Mouse (Mus musculus) 3134 (cell line): ENCODE measurements around the gene Ptf1a.

Source experiments
- DNase-seq: peaks from one replicate; pipeline ENCODE4 v3.0.0-alpha.2; 2011; ENCODE audit warnings: low spot score; ENCODE audit not compliant: insufficient read length; ENCODE audit errors: extremely low read depth

Gene Ptf1a

DNA sequence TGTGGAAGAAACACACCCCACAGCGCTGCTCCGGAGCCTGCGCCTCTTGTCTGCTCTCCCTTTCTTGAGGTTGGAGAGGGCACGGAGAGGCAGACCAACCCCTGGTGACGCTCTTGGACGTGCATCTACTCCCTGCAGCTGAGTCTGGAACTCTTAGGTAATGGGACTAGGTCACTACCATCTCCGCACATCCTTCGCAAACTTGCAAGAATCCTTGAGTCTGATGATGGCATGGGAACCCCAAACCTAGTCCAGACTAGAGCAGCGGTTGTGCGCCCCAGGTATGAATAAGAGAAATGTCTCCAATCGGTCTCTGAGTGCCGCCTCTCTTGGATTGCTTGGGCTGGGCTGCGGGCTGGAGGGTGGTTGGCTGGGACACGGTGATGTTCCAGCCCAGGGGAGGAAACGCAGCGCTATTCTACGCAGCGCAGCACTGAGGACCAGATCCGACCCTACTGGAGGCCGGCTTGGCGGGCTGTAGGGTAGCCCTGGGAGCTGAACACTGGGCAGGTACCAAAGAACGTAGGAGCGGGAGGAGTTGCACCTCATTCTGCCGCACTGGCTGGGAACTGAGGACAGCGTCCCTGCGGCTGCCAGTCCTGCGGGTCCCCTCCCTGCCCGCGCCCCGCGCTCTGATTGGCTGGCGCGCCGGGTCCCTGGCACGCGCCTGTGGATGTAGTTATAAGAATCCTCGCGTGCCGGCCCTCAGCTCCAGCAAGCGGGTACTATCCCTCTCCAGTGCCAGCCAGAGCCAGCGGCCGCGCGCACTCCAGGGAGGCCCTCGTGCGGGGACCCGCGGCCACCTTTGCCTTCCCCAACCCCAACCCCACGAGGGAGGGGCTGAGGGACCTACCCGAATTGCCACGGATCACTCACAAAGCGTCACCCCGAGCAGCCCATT is at the start of gene Ptf1a:
Ptf1a (plus strand) TSS at position 733 of the 901 bp plus-strand sequence.
- DNase-seq, result no peak

DNA sequence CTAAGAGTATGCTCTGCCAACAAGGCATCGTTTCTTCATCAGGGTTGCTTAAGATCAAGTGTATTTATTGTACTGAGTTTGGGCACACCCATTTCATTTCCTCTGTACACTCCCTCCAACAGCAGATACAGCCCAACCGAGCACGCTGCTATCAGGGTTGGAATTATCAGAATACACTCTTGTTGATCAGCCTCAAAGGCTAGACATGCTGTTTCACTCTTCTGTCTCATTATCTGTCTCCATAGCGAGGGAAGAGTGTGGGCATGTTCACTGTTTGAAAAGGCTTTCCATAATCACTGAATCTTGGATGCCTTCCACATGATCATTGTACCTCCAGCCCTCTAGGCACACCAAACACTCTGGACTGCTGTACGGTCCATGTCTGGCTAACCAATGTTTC is 40.1 kb upstream of the Ptf1a start:
- DNase-seq, result no peak

DNA sequence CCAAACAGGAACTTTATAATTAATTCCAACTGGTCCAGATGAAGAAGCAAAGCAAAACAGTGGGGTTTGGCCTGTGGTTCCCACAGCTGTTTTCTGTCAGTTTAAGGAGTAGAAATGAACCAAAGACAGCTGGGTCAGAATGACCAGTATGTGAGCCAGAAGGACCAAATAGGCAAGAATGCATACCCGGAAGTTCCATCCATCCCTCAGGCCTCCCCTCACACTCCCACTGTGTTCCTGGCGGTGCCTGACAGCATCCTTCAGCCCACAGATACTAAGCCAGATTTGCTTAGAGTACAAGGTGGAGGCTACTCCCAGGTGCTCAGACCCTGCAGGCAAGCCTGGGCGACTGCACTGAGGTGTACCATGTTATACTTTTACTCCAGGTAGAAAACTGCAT is 38.9 kb upstream of the Ptf1a start:
- DNase-seq, result no peak

DNA sequence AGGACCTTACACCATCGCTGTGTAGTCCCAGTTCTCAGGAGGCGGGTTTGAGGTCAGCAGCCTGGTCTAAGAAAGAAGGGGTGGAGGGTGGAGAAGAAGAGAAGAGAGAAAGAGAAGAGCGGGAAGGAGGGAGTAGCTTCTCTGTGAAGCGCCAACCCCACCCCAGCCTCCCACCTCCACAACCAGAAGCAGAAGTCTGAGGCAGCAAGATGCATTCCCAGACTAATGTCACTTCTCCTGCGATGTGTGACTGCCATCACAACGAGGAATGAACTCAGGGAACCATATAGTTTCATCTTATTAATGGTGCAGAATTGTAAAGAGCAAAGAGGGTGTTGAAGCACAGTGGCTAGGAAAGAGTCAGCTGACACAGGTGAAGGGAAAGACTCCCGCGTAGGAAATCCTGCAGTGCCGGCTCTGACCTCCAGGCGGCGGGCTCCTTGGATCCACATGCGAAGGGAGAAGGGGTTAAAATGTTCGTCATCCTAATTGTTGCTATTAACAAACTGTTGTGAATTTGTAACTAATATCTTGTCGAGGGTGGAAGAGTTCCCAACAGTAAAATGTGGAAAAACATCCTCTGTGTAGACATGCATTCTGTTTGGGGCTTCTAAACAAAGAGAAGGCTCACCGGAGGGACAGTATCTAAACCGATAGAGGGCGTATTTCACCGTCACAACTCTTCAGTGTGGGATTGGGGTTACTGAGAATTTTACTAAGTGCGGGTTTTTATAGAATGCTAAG is 31.1 kb upstream of the Ptf1a start:
- DNase-seq, result no peak

DNA sequence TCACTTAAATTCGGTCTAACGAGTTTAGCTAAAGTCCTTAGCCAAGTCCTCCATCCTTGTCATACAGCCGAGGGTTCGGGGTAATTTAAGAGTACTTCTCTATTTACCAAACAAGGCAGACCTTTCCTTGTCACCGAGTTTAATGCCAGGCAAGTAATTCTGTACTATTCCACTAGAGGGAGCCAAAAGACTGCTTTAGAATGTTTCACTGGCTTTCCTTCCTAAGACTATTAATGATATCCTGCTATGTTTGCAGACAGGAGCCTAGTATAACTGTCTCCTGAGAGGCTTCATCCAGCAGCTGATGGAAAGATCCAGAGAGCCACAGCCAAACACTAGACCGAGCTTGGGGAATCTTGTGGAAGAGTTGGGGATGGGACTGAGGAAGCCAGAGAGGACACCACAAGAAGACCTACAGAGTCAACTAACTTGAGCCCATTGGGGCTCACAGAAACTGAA is 30.4 kb upstream of the Ptf1a start:
- peak; percentile 15 for DNase-seq

DNA sequence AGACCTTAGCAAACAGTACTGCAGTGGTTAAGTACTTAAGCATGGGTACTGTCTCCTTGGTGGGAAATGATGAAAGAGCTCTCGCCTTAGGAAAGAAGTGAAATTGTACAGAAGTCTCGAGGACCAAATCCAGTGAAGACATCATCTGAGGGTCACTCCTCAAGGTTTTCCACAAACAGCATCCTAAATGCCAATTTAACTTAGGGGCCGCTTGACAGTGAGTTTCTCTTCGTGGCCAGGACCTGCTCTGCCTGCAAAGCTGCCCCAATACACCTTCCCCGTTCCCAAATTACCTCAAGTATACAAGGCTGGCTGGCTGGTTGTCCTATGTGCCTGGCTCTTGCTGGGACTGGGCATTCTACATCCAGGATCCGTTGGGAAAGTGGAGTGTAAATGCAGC is 29.4 kb upstream of the Ptf1a start:
- DNase-seq, result no peak

DNA sequence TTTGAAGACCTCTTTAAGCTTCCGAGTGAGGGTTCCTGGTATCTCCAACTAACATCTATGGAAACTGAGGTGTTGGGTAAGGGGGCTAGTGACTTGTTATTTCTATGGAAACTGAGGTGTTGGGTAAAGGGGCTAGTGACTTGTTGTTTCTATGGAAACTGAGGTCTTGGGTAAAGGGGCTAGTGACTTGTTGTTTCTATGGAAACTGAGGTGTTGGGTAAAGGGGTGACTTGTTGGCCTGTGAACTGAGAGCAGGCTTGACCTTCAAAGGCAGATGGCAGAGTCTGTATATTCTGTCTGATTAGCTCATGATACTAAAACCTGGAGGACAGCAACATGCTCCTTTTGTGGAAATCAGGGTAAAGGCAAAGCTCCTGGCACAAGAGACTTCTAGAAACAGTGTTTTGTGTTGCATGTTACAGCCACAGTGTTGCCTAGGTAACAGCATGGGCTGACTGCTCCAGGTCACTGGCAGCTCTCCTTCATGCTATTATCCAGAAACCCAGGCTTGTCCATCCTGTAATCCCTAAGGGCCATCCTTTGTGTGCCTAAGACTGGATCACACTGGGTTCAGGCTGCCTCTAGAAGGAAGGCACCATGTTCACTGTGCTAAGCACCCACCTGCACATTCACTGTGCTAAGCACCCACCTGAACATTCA is 25.6 kb upstream of the Ptf1a start:
- DNase-seq, result no peak

DNA sequence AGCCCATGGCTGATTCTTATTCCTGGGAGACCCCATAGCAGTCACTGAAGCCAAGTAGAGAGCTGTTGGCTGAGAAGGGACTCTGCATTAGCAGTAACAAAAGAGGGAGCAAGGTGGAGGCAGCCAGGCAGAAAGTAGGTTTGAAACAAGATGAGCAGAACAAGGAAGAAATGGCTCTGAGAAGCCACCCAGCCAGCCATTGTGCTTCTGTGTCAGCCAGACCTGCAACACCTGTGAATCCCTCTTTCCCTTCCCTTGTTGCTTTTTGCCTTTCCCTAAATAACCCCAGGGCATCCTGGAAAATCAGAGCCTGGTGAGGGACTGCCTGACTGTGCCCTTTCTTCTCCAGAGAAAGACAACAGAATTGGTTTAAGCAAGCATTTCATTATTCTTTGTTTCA is 23.2 kb upstream of the Ptf1a start:
- no peak for DNase-seq

DNA sequence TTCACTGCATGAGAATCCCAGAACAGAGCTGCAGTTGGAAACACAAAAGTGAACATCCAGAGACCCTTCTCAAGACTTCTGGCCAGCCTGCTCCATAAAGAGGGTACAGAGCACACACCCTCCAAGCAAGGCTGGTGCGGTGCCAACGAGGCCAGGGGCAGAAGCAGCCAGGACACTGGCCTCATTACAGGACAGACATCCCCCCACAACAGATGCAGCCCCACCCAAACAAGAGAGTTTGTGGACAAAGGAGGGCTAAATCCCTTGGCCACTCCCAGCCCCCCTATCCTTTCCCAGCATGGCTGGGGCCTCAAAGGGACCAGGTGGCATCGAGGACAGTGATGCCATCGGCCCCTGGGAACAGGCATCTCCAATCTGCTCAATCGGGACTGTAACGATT is 22.4 kb upstream of the Ptf1a start:
- no peak for DNase-seq

DNA sequence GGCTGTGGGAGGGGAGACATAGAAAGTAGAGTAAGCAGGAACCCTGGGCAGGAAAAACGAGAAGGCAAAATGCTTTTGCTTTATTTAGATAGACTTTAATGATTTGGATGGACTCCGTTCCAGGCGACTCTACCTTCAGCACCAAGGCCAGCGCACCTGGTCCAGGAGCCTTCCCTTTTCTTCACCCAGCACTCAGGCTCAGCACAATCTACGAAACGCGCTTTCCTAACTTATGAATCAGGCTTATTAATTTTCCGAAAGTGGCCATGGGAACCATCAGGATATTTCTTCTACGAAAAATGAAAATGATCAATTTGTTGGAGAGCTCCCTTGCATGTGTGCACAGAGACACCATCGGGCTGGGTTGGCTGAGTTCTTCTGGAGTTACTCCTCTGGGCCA is 16.4 kb upstream of the Ptf1a start:
- no peak for DNase-seq

DNA sequence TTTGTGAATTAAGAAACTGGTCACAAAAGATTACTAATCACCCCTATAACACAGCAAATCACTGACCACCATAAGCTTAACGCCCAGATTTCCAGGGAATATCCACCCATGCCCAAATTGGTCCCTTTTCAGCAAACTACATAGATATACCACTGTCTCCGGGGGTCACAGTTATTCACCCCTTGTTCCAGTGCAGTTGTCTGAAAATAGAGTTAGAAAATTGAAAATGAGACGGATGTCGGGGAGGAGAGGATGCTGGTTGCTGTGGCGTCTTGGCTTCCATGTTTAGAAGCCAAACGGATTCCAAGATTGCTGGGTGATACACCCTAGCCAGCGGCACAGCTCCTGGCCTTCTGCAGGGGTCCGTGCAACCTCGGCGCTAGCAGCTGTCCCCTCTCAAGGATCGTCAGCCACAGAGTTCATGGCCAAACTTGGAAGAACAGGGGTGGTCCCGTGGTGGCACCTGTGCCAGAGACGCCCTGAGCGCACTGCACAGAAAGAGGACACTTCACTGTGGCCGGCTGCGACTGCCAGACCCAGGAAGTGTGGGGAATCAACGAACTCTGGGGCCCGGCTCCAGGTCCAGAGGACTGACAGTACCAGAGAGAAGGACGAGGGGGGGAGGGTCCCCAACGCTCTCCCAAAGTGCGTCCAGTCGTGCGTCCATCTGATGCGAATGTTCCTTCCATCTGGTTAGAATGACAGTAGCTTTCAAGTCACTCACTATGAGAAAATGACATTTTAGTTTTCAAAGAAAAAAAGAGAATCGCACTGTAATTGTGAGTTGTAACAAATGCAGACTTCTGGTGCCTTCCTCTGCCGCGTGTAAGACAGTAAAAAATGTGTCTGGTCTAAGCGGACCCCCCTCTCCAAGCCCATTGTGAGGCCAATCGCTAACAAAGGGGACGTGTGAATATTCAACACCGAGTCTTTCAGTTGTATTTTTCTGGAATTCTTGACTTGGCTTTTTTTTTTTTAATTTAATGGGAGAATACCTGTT is 15.5 kb upstream of the Ptf1a start:
- no peak for DNase-seq

DNA sequence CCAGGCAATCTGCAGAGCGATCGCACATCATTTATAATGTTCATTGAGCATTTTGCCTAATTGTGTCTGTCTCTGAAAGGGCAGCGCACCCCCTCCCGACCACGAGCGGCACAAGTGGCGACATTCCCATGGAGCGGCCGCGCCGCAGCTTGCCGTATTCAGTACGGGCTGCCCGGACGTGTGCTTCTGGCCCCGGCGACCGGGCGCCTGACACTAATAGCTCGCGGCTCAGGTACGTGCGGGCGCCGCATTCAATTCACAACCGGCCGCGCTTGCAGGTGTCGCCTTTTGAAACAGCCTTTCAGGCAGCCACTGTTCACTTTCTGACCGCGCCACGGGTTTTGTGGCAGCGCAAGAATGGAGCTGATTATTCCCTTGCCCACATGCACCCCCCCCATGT is 14.7 kb upstream of the Ptf1a start:
- no peak for DNase-seq

DNA sequence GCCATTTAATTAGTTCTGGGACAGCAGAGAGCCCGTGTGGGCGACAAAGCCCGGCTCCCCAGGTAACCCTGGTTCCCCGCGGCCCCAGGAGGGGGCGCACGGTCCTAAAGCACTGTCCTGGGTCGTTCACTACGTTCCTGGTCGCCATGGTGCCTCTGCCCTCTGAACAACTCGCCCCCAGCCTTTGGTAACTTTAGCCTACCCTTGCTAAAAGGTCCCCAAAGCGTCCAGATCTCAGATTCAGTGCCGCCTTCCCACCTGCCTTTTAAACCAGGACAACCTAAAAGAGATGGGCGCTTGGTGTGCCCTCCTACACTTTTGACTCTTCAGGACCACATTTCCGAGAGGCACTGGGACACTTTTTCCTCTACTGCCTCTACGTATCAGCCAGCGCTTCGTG is 14.3 kb upstream of the Ptf1a start:
- no peak for DNase-seq

DNA sequence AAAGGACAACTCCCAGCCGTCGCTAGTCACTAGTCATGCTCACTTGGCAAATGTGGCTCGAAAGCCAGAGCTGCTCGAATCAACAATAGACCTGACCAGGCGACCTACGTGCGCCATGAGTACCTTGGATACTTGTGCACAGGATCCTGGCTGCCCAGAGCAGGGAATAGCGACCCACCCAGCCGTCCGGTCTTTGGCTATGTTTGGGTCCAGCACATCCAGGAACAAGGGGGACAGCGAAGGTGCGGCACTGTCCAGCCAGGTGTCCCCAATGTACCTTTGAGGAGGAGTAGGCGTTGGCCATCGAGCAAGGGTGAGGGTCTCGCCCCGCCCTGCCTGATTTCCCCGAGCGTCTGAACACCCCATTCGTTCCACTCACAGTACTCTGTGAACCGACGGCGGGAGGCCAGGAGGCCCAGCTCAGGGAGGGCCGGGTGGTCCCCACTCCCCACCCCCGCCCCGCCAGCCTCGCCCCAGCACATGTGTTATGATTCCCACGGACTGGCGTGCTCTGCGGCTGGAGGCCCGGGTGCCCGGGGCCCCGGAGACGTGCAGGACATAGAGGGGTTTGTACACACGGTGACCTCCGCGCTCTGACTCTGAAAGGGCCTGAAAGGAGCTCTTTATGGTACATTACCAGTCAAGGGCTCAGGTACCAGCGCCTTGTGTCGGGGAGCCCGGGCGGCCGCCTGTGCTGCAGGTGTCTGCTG is 13.7 kb upstream of the Ptf1a start:
- DNase-seq, result no peak

DNA sequence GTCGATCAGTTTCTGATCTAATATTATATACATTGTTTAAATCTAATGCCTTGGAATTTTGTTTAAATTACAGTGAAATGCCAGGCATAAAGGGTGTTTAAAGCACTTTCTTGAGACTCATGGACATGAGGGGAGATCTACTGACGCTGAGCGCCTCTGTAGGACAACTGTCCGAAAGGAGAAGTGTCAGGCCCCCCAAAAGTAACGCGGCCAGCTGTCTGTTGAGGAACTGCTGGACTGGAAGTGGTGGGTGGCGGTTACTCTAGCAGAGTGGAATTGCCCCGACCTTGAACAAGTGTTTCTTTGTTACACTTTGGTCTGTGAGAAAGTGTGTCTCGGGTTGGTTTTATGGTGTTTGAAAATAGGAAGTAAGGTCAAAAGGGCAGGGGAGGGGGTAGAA is 1.1 kb upstream of the Ptf1a start:
- DNase-seq, result no peak

DNA sequence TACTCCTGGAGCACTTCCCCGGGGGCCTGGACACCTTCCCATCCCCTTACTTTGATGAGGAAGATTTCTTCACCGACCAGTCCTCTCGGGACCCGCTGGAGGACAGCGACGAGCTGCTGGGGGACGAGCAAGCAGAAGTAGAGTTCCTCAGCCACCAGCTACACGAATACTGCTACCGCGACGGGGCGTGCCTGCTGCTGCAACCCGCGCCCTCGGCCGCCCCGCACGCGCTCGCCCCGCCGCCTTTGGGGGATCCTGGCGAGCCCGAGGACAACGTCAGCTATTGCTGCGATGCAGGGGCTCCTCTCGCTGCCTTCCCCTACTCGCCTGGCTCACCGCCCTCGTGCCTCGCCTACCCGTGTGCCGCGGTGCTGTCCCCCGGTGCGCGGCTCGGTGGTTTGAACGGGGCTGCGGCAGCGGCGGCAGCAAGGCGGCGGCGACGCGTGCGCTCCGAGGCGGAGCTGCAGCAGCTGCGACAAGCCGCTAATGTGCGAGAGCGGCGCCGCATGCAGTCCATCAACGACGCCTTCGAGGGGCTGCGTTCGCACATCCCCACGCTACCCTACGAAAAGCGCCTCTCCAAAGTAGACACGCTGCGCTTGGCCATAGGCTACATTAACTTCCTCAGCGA is 523 bp downstream of the Ptf1a start:
- DNase-seq, result no peak

DNA sequence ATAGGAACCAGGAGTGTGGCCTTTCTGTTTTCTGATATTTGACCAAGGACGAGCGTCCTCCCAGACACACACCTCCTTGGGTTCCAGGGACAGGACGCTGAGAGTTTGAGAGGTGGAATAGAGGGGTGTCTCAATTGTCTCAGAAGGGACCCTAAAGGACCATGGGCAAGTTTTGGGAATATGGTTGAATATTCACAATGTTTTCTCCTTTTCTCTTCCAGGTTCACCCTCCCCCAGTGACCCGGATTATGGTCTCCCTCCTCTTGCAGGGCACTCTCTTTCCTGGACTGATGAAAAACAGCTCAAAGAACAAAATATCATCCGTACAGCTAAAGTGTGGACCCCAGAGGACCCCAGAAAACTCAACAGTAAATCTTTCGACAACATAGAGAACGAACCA is 1.3 kb downstream of the Ptf1a start:
- DNase-seq, result no peak

DNA sequence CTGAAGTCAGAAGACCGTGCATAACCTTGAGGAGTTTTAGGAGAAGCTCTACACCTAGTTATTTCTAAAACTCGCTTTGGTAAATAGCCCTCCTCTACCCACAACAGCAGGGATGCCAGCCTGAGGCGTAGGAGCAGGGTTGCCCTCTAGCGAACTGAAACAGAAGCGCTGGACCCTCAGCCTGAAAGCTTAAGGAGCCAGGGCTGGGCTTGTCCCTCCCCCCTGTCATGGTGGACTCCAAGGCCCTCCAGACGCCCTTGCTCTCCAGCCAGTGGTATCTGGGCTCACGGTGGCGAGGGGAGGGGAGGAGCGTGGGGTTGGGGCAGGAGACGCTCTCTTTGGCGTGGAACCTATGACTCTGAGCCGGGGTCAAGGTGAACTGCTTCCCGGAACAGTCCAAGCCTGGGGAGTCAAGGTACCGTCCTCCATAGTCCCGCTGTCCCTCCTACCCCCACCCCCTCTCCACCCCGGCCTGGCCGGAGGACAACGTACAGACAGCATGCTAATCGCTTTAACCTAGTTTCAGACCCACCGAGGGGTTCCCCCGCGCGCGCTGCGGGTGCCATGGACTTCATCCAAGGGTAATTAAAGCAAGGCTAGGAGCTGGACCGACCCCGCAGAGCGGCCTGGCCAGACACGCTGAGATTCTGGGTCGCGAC is 2.7 kb downstream of the Ptf1a start:
- no peak for DNase-seq

DNA sequence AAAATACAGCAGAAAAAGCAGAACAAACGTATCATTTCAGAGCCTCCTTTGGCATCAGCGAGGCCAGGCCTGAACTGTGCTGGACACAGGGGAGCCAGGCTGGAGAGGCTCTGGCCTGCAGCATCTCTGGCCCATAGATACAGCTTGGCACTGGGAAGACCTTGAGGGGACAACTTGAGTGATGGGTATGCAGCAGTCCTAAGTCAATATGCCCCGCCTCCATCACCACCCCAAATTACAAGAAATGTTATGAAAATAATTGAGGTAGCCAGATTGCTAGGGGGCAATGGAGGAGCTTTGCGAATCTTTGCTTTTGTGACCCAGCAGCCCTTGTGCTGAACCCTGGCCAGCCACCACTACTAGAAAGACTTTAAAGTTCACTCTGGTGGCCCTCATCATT is 3.8 kb downstream of the Ptf1a start:
- no peak for DNase-seq
